Mouse (Mus musculus) cerebellum, adult 2 months (tissue): Measurements from ENCODE around the gene Gm45837.

ENCODE experiments used
- CTCF ChIP-seq: fragments of 200-500 bp; IDR thresholded peaks from 2 replicates; pipeline ENCODE4 v1.5.1; 2011; ENCODE audit warnings: low read depth, mild to moderate bottlenecking, control low read depth, low read length, moderate library complexity, borderline replicate concordance; ENCODE audit not compliant: insufficient read depth
- POLR2A ChIP-seq: fragments of 200-500 bp; IDR thresholded peaks from 2 replicates; pipeline ENCODE4 v1.6.1; 2011; ENCODE audit warnings: low read length, control low read depth, borderline replicate concordance; ENCODE audit not compliant: insufficient read depth

GRCm38 (mm10) chr7:101515295-101515694, 104.6 kb downstream of the Gm45837 start:
- TF ChIP-seq CTCF (no peak), POLR2A (no peak)
